Mouse (Mus musculus): ENCODE measurements around the gene Zc3h4.

Gene Zc3h4

GRCm38 (mm10) chr7:16477628-16478027, 76.9 kb downstream of the Zc3h4 start, which contains the start of gene Npas1:
Gene Npas1 (minus strand): TSS chr7:16477728.
- DNase-seq (ENCODE audit: low spot score in 2 of 2) = no peak
